Mouse (Mus musculus) neural tube, embryonic 14.5 days (tissue): ENCODE data around the gene Nif3l1. TPM values are rescaled to one million over a fixed set of nuclear protein-coding genes. Genes with fewer than 3 reads are reported as not detected.

ENCODE experiments used
- ATAC-seq: fragments of 200-750 bp; cut with Nextera tagmentation; 2 replicates; pipeline ENCODE4 v1.8.0; 2017; ENCODE audit warnings: low read depth, mild to moderate bottlenecking, moderate TSS enrichment, moderate library complexity
- H3K27ac ChIP-seq: fragments of 300-500 bp; sonication (generic); 2 replicates; pipeline ENCODE4 v1.5.1; 2014; ENCODE audit warnings: low read depth, mild to moderate bottlenecking, control low read depth, low read length, moderate library complexity, mixed read lengths
- H3K27me3 ChIP-seq: fragments of 300-500 bp; sonication (generic); 2 replicates; pipeline ENCODE4 v1.6.1; 2014; ENCODE audit warnings: low read length; ENCODE audit not compliant: control insufficient read depth, insufficient read depth
- H3K36me3 ChIP-seq: fragments of 300-500 bp; sonication (generic); 2 replicates; pipeline ENCODE4 v1.6.1; 2014; ENCODE audit warnings: low read length, mixed read lengths; ENCODE audit not compliant: control insufficient read depth, insufficient read depth
- H3K4me1 ChIP-seq: fragments of 300-500 bp; sonication (generic); 2 replicates; pipeline ENCODE4 v1.6.1; 2014; ENCODE audit warnings: low read length; ENCODE audit not compliant: control insufficient read depth, insufficient read depth
- H3K4me2 ChIP-seq: fragments of 300-500 bp; sonication (generic); 2 replicates; pipeline ENCODE4 v1.6.1; 2014; ENCODE audit warnings: mild to moderate bottlenecking, low read depth, low read length, control low read depth
- H3K4me3 ChIP-seq: fragments of 300-500 bp; sonication (generic); 2 replicates; pipeline ENCODE4 v1.5.1; 2014; ENCODE audit warnings: low read depth, low read length, control low read depth, mixed read lengths
- H3K9ac ChIP-seq: fragments of 300-500 bp; sonication (generic); replicated peaks from 2 replicates; pipeline ENCODE4 v1.6.1; 2014; ENCODE audit warnings: low read depth, mild to moderate bottlenecking, control low read depth, low read length, mixed read lengths
- H3K9me3 ChIP-seq: fragments of 300-500 bp; sonication (generic); 2 replicates; pipeline ENCODE4 v1.6.1; 2016; ENCODE audit warnings: low read length; ENCODE audit not compliant: control insufficient read depth
- WGBS: fragments of 180-500 bp; shearing (Covaris S2); extraction: QIAGEN DNeasy Blood & Tissue Kit; methylation state at CpG from one replicate; pipeline ENCODE4 v1.1.7; 2014; 5-methylcytosine and 5-hydroxymethylcytosine counted together
- polyA plus RNA-seq: library from polyadenylated mRNA; unstranded; fragments of >200 nt; fragmentation: Nextera tagmentation; extraction: Ambion mirVana; gene quantifications from 2 replicates; pipeline ENCODE4 v1.2.1, GENCODE M21; 2014

Nif3l1 gene
- polyA plus RNA-seq, 1 experiment from 2014 or later, result 52.9 TPM

DNA sequence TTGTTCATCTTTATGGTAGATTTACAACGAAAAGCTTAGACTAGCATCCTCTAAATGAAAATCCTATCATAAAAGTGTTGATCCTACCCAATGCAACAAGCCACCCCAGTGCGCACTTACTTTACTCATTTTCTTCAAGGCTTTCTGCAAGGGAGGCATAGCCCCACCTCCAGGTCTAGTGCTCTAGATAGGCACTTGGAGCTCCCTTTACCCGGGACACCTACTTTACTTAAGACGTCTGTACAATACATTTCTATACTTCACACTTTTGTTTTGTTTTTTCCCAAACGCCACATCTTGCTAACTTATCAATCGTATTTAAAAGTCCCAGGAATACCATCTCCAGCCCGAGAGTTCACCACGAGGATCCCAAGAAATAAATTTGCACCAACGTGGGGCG, 260 bp upstream of the Nif3l1 start:
- no peaks in the 10 kb centered on the region for H3K9me3 ChIP-seq
- 14% methylated on average over 10 of the region's 10 CpGs for WGBS
- peak overlapping the region; percentile 61 for H3K4me3 ChIP-seq
- peaks cover 12% of the 10 kb centered on the region; the same call in 1 of the 2 replicates for H3K36me3 ChIP-seq
- no peak for ATAC-seq
- H3K9ac ChIP-seq, result peak overlapping the region; percentile 68
- no peaks in the 10 kb centered on the region for H3K27me3 ChIP-seq
- peaks cover 15% of the 10 kb centered on the region for H3K4me1 ChIP-seq
- peak overlapping the region; percentile 88 for H3K27ac ChIP-seq
- peak overlapping the region; percentile 88 for H3K4me2 ChIP-seq

DNA sequence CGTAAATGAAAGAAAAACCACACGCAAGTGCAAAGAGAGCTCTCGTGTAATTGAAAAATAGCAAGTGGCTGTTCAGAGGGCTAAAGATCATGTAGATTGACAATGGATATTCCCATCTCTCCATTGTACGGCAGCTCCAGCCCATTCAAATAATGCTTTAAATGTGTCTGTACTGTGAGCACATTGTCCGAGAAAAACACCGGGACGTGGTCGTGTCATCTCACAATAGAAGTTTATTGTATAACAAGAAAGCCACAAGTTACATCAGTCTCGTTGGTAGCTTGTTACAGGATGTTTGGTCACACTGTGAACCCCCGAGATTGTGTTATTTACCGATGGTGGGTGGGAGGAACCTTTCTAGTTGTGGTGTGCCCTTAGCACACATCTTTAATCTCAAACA, 910 bp downstream of the Nif3l1 start:
- Histone ChIP-seq H3K9me3 (no peaks in the 10 kb centered on the region), H3K36me3 (peaks cover 15% of the 10 kb centered on the region; the same call in 1 of the 2 replicates), H3K9ac (peak overlapping the region; percentile 68), H3K4me2 (peak overlapping the region; percentile 88), H3K27ac (peak overlapping the region; percentile 88), H3K4me1 (peaks cover 15% of the 10 kb centered on the region), H3K4me3 (peak overlapping the region; percentile 61), H3K27me3 (no peaks in the 10 kb centered on the region)
- WGBS, result 7% methylated on average over 11 of the region's 11 CpGs
- peak; percentile 1; the same call in 1 of the 2 replicates for ATAC-seq

DNA sequence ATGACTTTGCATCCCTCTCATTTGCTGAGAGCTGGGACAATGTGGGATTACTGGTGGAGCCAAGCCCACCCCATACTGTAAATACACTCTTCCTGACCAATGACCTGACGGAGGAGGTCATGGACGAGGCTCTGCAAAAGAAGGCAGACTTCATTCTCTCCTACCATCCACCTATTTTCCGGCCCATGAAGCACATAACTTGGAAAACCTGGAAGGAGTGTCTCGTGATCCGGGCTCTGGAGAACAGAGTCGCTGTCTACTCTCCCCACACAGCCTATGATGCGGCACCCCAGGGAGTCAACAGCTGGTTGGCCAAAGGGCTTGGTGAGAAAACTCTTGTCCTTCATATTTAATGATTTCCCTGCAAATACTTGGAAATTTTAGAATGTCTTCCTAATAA, 2.8 kb downstream of the Nif3l1 start:
- H3K4me1 ChIP-seq, result peaks cover 15% of the 10 kb centered on the region
- no peak overlapping the region for H3K4me2 ChIP-seq
- no peaks in the 10 kb centered on the region for H3K9me3 ChIP-seq
- no peak for ATAC-seq
- H3K27ac ChIP-seq, result no peak overlapping the region
- peaks cover 14% of the 10 kb centered on the region for H3K36me3 ChIP-seq
- WGBS, result 95% methylated on average over 7 of the region's 7 CpGs
- H3K4me3 ChIP-seq, result no peak overlapping the region
- H3K9ac ChIP-seq, result no peak overlapping the region
- H3K27me3 ChIP-seq, result no peaks in the 10 kb centered on the region

DNA sequence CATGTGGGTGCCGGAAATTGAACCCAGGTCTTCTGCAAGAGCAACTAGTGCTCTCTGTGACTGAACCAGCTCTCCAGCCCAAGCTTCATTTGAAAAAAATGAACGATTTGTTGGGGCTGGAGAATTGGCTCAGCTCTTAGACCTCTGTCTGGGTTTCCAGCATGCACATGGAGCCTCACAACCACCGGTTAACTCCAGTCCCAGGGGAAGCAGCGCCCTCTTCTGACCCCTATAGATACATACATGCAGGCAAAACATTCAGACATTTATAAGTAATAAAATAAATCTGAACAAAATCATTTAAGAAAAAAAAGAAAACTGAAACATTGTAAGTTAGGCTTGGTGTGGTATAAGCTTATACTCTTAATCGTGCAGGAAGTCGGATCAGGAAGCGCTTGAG, 3.4 kb downstream of the Nif3l1 start:
- Histone ChIP-seq H3K9ac (no peak overlapping the region), H3K36me3 (peaks cover 17% of the 10 kb centered on the region), H3K27ac (no peak overlapping the region), H3K4me2 (no peak overlapping the region), H3K9me3 (no peaks in the 10 kb centered on the region), H3K4me3 (no peak overlapping the region), H3K4me1 (peaks cover 15% of the 10 kb centered on the region), H3K27me3 (no peaks in the 10 kb centered on the region)
- no peak for ATAC-seq
- 90% methylated on average over 7 of the region's 7 CpGs for WGBS

DNA sequence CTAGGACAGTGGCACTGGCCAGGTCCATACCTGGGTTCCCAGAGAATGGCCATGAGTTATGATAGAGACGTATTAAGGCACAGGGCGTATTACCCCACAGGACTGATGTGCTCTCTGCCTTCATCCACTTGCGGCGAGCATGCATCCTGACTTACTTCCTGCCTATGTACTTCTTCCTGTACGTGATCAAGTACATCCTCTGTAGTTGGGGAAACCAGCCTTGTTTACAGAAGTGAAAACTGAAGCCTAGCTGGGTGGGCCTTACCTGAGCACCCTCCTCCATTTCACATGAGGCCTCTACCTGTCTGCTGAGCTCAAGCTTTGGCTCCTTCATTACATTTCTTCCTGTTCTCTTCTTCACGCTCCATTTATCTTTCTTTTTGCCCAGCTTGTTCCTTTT, 9.4 kb downstream of the Nif3l1 start:
- ATAC-seq, result no peak
- no peak overlapping the region for H3K27ac ChIP-seq
- no peak overlapping the region for H3K9ac ChIP-seq
- no peak overlapping the region for H3K4me3 ChIP-seq
- H3K4me2 ChIP-seq, result no peak overlapping the region
- H3K4me1 ChIP-seq, result no peaks in the 10 kb centered on the region
- H3K36me3 ChIP-seq, result peaks cover 56% of the 10 kb centered on the region
- no peaks in the 10 kb centered on the region for H3K27me3 ChIP-seq
- no peaks in the 10 kb centered on the region for H3K9me3 ChIP-seq
- WGBS, result 94% methylated on average over 6 of the region's 6 CpGs

DNA sequence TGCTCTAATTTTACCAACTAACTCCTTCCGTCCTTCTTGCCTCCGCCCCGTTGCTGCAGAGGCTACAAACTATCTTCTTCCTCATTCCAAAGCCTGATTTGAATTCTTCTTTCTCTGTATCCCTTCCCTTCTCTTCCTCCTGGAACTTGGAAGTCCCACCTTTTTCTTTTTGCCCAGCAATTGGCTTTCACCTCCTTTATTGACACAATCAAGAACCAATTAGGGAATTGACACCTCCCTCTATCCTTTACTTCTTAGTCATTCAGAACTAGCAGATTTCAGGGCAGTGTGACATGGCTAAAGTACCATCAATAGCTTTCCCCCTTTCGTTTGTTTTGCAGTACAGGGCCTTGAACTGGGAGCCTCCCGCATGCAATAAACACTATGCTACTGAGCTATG, 13.2 kb downstream of the Nif3l1 start:
- peaks cover 70% of the 10 kb centered on the region for H3K36me3 ChIP-seq
- no peak overlapping the region for H3K9ac ChIP-seq
- H3K27me3 ChIP-seq, result no peaks in the 10 kb centered on the region
- H3K4me1 ChIP-seq, result no peaks in the 10 kb centered on the region
- no peak for ATAC-seq
- H3K4me2 ChIP-seq, result no peak overlapping the region
- WGBS, result 91% methylated on average over 5 of the region's 5 CpGs
- no peak overlapping the region for H3K4me3 ChIP-seq
- H3K9me3 ChIP-seq, result no peaks in the 10 kb centered on the region
- H3K27ac ChIP-seq, result no peak overlapping the region

DNA sequence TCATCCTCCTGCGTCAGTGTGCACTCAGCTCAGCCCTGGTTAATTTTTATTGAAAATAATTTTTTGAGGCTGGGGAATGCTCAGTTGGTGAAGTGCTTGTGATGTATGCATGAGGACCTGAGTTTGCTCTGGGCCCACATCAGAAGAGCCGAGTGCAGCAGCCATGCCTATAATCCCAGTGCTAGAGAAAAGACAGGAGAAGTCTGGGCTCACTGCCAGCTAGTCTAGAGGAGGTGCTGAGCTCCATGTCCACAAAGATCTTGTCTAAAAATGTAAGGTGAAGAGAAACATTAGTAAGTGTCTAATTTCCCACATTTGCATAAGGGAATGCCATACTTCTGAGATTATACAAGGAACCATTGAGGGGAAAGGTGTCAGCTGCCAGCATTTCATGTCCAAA, 13.9 kb downstream of the Nif3l1 start:
- Histone ChIP-seq H3K4me1 (no peaks in the 10 kb centered on the region), H3K4me3 (no peak overlapping the region), H3K27ac (no peak overlapping the region), H3K27me3 (no peaks in the 10 kb centered on the region), H3K9ac (no peak overlapping the region), H3K4me2 (no peak overlapping the region), H3K36me3 (peaks cover 69% of the 10 kb centered on the region), H3K9me3 (no peaks in the 10 kb centered on the region)
- no peak for ATAC-seq
- WGBS, result 87% methylated on average over 2 of the region's 2 CpGs

DNA sequence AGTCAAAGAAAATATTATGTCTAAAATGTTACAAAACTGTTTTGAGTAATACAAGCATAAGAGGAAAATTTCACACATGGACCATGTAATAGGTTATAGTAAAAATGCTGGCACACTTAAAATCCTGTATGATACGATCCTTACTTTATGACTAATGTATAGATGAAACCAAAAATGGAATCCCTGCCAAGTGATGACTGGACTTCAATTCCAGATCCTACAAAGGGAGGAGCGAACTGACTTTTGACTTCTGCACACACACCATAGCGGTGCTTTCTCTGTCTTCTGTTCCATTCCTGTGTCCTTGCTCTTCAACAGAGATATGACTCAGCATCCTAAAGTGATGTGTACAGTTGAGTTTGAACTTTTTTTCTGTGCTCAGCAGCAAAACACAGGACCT, 15.6 kb downstream of the Nif3l1 start:
- H3K9ac ChIP-seq, result no peak overlapping the region
- no peak overlapping the region for H3K4me3 ChIP-seq
- peaks cover 77% of the 10 kb centered on the region for H3K36me3 ChIP-seq
- no peaks in the 10 kb centered on the region for H3K4me1 ChIP-seq
- no peak for ATAC-seq
- no peak overlapping the region for H3K27ac ChIP-seq
- no peak overlapping the region for H3K4me2 ChIP-seq
- 98% methylated on average over 3 of the region's 3 CpGs for WGBS
- no peaks in the 10 kb centered on the region for H3K9me3 ChIP-seq
- no peaks in the 10 kb centered on the region for H3K27me3 ChIP-seq

DNA sequence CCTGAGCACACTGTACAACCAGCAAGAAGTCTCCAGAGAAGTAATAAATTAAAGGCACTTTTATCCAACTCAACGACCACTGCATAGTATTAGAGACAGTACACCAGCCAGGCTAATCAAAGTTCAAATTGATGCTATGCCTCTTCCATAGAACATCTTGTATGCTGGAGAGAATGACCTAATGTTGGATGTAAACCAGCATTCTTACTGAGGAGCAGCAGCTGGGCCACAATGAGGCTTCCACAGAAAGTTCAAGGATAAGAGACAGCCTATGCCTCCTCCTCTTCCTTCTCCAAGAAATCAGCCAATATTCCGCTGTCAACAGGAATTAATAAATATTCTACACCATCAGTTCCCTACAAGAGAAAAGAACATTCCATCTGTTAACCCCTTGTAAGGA, 19.0 kb downstream of the Nif3l1 start:
- 76% methylated on average over 2 of the region's 2 CpGs for WGBS
- Histone ChIP-seq H3K27ac (no peak overlapping the region), H3K4me1 (no peaks in the 10 kb centered on the region), H3K36me3 (peaks cover 61% of the 10 kb centered on the region), H3K9me3 (no peaks in the 10 kb centered on the region), H3K4me2 (no peak overlapping the region), H3K4me3 (no peak overlapping the region), H3K9ac (no peak overlapping the region), H3K27me3 (no peaks in the 10 kb centered on the region)
- ATAC-seq, result no peak

DNA sequence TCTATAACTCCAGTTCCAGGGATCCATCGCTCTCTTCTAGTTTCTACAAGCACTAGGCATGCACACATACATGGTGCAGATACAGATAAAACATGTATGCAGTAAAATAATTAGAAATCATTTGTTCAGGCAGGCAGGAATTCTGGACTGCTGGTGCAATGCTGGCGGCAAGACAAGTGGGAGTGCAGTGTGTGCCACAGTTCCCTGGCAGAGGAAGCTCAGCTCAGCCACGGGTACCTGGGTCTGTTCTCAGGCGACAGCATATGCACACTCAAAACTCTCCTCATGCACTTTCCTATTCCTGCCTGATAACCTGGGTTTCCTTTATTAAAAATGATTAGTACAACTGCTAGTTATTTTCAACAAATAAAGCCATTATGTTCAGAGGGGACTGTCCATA, 20.1 kb downstream of the Nif3l1 start:
- H3K4me2 ChIP-seq, result no peak overlapping the region
- WGBS, result 95% methylated on average over 4 of the region's 4 CpGs
- no peaks in the 10 kb centered on the region for H3K27me3 ChIP-seq
- H3K27ac ChIP-seq, result no peak overlapping the region
- H3K4me1 ChIP-seq, result no peaks in the 10 kb centered on the region
- H3K4me3 ChIP-seq, result no peak overlapping the region
- H3K9me3 ChIP-seq, result no peaks in the 10 kb centered on the region
- H3K36me3 ChIP-seq, result peaks cover 69% of the 10 kb centered on the region
- H3K9ac ChIP-seq, result no peak overlapping the region
- no peak for ATAC-seq
